Mouse (Mus musculus) cerebellum, postnatal 36 days (tissue): ENCODE results near the gene Zfp143.
"Not testable (repeated sequence)": the region's sequence is repeated elsewhere in the genome, so short reads cannot be mapped to it uniquely, and the experiment has no call there.

Source experiments
- DNase-seq, 2 experiments: peaks; one replicate each; pipeline ENCODE4 v3.0.0; 2021 to 2022; ENCODE audit warnings: mixed read lengths in 2 of 2

Gene Zfp143

DNA sequence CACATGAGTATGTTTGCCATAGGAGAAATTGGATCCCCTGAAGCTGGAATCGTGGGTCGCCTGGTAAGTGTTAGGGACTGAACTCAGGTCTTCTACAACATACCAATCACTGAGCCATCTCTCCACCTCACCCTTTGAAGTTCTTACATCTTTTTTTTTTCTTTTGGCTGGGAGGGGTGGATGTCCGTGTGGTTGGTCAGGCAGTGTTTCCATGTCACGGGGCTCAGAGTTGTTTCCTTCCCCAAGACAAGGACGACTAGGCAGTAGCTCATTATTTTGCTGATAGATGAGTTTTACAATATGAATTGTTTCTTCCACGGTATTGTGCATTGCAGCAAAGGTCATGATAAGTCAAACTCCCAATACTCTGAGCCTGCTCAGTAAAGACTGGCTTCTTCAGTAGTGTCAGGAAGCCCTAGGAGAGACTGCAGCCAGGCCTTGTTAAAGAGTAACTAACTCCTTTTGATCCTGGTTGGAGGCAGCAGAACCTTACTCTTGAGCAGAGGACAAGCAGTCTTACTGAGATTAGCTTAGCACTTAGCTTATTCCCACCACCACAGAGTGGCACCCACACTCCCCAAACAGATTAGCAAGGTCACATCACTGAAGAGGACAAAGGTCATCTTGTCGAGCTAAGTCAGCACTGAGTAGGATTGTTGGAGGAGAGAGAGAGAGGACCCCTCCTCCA lies 36.2 kb downstream of the Zfp143 start:
- DNase-seq, result no peak

DNA sequence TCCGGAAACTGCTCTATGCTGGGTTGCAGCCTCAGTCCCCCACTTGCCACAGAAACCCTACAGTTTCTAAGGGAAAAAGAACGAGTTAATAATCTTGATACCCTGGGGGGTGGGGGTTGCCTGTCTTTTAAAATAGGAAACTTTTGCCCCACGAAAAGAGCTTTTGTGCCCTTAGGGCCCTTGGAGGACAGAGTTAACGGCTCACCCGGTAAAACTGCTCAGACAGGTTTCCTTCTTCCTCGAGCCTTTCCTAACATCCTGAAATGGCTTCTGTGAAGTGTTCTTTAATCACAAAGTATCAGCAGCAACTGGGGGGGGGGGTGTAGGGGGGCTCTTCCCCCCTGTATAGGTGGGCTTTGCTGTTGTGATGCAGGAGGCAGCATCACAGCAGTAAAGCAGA lies 39.8 kb downstream of the Zfp143 start:
- no peak for DNase-seq

DNA sequence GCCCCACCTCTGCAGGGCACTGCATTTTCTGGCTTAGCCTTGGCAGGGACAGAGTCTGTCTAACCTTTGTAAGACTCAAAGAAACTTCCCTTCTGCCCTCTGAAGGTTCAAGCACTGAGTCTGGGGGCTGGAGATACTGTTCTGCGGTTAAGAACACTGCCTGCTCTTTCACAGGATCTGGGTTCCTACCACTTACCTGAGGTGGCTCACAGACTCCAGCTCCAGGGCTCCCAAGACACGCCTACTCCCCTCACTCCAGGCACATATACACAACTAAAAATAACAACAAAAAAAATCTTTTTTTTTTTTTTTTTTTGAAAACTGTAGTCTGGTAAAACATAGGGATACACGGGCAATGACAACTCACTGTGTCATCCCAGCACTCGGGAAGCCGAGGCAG lies 40.2 kb downstream of the Zfp143 start:
- no peak for DNase-seq

DNA sequence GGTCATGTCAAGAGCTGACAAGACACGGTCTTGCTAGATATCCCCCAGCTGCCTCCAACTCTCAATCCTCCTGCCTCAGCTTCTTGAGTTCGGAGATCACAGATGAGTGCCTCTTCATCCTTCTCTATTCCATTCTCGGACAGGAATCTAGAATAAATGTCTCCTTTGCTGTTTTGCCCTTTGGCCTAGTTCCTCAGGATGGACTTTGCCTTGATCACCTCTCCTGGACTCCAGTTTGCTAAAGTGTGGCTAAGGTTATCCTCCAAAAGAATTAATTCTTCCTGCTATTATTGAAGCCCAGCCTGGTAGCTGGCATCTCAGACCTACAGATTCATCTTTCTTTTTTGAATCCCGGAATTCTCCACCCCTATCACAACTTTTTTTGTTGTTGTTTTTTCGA lies 44.0 kb downstream of the Zfp143 start:
- DNase-seq, result no peak

DNA sequence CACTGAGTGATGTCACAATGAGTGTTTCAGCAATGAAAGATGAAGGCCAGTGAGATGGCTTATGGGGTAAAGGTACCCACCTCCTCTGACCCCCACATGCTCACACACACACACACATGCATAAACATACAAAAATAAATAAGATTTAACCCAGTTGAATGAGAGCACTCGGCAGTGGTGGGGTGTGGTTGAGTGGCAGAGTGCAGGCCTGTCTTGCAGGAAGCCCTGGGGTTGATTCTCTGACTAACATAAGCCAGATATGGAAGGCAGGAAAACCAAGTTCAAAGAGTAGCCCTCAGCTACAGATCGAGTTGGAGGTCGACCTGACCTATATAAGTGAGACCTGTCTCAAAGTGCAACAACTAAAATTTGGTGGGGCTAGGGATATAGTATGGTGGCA lies 45.6 kb downstream of the Zfp143 start:
- no peak for DNase-seq

DNA sequence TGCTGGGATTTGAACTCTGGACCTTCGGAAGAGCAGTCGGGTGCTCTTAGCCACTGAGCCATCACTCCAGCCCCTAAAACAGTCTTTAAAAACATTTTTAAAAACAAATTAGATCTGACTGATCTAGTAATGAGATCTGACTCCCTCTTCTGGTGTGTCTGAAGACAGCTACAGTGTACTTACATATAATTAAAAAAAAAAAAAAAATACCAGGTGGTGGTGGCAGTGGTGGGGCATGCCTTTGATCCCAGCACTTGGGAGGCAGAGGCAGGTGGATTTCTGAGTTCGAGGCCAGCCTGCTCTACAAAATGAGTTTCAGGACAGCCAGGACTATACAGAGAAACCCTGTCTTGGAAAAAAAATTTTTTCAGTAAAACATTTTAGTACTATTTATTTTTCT lies 47.5 kb downstream of the Zfp143 start:
- DNase-seq, result not testable (repeated sequence)

DNA sequence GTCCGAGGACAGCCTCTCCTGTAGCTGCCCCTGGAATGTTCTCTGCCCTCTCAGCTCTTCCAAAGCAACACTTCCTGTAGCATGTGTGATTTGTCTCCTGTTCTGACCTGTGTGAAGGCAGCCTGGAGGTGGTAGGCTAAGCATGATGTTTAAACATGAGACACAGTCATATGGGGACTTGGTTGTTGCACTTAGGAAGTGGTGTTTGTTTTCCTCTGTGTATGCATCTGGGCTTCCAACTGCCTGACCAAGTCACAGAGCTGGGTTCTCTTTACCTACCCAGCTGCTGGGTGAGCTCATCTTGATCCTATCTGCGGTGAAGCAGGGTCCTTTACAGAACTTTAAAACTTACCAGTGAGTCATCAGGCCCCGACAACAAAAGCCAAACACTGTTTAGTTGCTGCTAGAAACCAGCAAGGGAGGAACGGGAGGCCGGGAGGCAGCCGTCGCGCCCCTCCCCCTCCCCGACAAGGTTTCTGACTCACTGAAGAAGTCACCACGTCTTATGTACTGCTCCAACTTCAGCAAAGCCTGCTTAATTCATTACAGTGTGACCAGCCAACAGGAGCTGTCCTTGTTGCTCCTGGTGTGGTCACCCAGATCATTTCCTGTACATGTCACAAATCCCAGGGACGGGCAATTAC lies 48.1 kb downstream of the Zfp143 start:
- DNase-seq, result no peak

DNA sequence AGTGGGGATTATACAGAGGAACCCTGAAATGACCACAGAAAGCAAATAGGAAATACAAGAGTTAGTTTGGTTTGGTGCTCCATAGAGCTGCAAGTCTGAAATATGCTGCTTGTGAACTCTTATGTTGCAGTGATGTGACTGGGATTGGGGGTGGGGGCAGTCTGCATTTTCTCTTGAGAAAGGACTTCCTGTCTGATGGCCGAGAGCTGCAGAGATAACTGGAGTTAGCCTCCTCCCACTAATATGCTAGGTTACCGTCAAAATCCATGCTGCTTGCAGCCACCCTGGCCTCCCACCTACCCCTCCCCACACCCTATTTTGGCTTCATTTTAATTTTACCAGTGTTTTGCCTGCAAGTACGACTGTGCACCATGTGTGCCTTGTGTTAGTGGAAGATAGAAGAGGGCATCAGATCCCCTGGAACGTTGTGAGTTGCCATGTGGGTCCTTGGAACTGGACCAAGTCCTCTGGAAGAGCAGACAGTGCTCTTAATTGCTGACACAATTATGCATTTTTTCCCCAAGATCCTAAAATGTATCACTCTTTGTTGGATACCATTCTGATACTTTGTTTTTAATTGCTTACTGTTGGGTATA lies 49.1 kb downstream of the Zfp143 start:
- DNase-seq, result no peak

DNA sequence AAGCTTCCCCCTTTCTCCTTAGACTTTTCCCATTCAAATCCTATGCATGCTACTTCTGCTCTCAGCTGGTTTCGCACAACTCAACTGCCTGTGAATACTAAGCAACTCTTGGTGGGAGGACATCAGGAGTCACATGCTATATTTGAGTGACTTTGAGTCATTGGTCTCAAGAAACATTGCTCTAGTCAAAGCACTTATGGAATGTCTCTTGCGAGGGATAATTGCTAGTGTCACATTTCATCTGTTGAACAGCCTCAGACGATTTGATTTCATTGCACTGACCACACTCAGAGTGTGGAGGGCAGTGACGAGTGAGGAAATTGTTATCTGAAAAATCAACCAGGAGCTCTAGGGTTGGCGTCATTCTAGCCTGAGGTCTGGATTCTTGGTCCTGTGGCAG lies 53.7 kb downstream of the Zfp143 start:
- no peak for DNase-seq

DNA sequence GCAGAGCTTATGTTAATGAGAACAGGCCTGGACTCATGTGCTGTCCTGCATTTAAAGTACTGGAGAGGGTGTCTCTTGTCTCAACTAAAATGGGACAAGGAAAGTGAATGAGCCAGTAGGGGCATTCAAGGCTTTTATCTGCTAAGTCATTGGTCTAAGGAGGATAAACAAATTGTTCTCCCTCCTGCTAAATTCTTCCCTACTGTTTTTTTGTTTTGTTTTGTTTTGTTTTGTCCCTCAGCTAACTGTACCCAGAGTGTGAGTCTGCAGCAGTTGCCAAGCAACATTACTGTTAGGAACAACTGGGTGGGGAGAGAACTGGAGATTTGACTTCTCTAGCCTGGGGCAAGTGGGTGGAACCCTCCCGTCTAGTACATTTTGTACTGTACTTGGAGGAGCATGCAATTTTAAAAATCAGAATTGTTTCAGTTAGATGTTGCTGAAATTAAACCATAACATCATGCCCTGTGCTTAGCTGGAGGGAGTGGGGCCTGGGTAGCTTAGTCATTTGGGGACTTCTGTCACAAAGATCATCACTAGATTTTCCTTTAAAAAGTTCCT lies 55.8 kb downstream of the Zfp143 start:
- no peak for DNase-seq

DNA sequence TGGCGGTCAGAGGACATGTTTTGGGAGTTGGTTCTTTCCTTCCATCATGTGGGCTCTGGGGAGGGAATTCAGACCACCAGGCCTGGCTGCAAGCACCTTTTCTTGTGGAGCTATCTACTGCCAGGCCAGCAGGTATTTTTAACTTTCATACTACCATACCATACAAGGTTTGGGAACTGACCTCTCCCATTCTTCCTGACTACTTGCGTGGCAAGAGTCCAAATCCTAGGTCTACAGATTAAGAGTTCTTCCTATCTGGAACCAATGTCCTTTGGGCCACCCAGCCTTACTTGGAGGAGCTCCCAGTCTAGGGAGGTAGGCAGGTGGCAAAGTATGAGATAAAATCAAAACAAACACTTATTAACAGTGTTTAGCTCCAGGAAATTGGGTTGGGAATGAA lies 57.4 kb downstream of the Zfp143 start:
- DNase-seq, result no peak

DNA sequence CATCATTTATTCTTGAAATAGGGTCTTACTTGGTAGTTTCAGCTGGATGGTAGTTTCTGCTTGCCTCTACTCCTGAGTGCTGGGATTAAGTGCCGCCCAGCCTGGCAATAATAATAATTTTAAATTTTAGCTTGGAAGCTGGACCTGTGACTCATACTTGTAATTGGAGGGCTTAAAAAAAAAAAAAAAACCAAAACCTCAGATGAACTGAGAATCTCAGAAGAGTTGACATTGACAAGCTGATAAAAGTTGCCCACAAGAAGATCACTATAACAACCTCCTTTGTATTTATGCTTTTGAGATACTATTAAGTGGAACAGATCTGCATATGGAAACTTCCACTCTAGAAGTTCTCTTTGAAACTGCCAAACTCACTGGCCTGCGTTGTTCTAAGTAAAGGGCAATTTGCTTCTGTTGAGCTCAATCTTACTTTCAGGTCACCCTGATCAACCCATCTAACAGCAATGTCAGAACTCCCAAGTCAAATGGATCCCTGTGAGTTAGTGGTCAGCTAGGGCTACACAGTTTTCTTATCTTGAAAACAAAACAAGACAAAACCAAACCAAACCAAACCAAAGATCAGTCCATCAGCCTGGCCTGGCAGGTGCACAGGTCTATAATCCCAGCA lies 59.3 kb downstream of the Zfp143 start:
- no peak for DNase-seq

DNA sequence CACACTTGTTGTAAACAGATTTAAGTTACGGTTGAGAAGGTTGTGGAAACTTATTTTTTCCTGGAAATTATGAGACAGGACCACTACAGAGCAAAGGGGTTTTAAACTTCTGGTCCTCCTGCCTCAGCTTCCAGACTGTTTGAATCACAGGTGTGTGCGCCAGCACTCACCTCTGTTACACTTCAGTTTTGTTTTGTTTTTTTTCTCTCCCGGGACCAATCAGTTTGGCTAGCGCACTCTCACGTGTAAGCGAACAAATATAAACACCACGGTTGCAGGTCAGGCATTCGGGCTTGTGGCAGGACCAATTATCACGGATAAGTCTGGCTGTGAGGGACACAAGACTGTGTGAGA lies 60.1 kb downstream of the Zfp143 start:
- no peak for DNase-seq

DNA sequence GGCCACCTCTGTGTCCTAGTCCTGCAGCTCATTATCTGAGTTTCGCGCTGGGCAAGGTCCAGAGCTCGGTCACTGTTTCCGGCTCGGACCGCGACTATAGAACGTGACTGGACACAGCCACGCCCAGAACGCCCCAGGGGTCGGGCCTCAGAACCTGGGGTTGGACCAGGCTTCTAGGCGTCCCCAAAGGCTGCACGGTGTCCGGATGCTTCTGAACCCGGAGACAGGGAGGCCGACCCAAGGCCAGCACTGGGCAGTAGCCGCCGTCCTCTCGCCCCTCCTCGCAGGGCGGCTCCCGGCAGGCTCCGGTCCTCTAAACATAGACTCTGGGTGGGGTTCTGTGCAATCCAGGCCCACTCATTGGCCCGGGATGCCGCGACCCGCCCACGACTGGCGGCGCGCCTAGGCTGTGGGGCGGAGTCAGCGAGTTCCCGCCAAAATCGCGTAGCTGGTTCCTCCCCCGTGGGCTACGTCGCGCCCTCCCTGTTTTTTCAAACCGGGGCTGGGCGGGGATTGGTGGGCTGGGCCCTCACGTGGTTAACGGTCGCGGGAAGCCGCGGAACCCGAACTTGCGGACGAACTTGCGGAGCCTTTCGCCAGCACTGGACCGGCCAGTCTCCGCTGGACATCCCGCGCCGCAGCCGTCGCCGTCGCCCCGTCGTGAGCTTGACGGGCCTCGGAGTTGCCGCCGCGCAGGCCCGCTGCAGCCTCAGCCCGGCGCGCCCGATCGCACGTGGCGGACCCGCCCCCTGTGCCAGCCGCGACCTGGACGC lies 60.7 kb downstream of the Zfp143 start, which contains the start of gene Wee1:
Gene Wee1 (plus strand): TSS at position 531 of the 773 bp plus-strand sequence.
- peak; percentile 97 to 98 for DNase-seq

DNA sequence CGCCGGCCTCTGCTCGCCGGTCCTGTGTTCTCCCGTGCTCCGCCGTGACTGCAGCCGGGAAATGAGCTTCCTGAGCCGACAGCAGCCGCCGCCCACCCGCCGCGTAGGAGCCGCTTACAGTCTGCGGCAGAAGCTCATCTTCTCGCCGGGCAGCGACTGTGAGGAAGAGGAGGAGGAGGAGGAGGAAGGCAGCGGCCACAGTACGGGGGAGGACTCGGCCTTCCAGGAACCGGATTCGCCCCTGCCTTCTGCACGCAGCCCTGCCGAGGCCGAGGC lies 61.2 kb downstream of the Zfp143 start:
- no peak for DNase-seq

DNA sequence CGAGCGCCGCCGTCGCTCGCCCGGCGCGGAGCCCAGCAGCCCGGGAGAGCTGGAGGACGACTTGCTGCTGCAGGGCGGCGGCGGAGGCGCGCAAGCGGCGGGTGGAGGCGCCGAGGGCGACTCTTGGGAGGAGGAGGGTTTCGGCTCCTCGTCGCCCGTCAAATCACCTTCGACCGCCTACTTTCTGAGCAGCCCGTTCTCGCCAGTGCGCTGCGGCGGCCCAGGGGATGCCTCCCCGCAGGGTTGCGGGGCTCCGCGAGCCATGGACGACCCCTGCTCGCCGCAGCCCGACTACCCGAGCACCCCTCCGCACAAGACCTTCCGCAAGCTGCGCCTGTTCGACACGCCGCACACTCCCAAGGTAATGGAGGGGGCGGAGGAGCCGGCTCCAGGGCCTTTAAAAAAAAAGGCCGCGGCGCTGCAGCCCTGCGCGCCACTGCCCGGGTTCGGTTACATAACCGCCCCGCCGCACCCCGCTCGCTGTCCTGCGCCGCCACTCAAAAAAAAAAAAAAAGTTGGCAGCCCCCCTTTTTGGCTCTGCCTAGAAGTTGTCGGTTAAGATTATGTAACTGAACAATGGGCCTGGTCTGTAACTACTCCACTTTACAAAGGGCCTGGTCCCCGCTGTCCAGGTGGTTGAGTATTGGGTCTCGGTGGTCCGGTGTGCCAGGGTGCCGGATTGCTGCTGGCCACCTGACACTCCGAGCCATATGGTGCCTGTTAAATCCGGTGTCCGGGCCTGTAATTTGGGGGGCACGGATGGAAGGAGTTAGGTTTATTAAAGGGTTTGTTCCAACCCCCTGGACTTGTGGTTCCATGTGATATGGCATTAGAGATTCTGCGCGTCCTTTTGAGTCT lies 61.8 kb downstream of the Zfp143 start:
- peak; percentile 69 to 75 for DNase-seq

DNA sequence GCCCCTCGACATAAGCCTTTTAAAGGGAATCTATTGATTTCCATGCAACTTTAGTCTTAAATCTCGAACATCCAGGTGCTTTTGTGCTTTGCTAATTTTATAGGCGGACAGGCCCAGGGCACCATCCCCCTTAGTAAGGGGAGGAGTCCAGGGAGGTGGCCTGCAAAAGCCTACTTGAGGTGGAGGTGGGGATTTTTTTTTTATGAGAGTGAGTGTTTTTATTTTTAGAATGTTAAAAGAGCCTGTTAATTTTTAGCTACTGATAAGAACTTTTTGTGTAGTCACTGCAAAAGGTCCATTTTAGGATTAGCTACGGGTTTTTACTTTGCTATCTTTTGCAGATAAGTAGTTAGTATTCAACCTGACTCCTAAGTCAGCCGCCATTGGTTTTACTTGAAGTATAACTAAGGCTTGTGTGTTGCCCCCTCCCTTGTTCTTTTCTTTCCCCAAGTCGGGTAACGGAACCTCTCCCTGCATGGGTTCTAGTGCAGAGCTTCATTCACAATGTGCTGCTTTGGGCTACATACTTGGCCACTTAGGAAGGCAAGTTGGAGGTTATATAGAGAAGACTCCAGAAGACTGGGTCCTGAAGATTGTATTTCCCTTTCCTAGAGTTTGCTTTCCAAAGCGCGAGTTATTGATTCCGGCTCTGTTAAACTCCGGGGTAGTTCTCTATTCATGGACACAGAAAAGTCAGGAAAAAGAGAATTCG lies 63.0 kb downstream of the Zfp143 start:
- no peak for DNase-seq

DNA sequence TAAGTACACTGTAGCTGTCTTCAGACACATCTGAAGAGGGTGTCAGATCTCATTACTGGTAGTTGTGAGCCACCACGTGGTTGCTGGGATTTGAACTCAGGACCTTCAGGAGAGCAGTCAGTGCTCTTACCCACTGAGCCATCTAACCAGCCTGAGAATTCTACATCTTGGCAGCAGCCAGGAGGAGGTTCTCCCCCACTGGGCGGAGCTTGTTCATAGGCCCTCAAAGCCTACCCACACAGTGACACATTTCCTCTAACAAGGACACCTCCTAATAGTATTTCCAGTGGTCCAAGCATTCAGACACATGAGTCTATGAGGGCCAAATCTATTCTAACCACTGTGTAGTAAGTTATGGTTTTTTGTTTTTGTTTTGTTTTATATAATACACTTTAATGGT lies 67.5 kb downstream of the Zfp143 start:
- no peak for DNase-seq

DNA sequence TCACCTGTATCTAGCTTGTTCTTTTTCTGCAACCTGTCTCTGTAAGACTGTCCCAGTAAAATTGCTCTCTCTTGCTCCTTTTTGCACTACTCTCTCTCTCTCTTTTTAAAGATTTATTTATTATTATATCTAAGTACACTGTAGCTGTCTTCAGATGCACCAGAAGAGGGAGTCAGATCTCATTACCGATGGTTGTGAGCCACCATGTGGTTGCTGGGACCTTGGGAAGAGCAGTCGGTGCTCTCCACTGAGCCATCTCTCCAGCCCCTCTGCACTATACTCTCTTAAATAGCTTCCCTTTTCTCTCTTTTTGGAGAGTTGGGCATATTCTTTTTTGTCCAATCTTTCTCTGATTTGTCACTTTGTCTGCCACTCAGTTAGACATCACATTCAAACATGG lies 71.3 kb downstream of the Zfp143 start:
- DNase-seq, result not testable (repeated sequence)

DNA sequence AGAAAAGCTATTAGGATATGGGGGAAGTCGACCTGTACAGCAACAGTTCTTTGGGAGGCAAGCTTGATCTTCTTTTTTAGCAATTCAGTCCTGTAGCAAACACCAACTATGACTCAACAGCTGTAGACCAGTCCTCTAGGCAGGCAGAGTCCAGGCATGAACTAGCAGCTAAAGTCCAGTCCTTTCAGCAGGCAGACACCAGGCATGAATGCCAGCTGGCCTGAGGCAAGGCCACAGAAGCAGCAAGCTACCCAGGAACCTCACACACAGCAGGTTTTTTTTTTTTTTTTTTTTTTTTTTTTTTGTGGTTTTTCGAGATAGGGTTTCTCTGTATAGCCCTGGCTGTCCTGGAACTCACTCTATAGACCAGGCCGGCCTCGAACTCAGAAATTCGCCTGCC lies 73.0 kb downstream of the Zfp143 start:
- DNase-seq, result no peak

DNA sequence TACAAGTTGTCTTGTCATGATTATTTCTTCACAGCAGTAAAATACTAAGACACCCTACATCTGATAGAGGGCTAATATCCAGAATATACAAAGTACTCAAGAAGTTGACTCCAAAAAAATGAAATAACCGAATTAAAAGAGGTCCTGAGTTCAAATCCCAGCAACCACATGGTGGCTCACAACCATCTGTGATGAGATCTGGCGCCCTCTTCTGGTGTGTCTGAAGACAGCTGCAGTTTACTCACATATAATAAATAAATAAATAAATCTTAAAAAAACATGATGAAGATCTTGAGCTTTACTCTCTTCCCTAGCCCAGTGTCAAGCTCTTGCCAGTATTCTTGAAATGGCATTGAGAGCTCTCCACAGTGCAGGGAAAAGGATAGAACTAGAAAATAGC lies 77.5 kb downstream of the Zfp143 start:
- DNase-seq, result no peak

DNA sequence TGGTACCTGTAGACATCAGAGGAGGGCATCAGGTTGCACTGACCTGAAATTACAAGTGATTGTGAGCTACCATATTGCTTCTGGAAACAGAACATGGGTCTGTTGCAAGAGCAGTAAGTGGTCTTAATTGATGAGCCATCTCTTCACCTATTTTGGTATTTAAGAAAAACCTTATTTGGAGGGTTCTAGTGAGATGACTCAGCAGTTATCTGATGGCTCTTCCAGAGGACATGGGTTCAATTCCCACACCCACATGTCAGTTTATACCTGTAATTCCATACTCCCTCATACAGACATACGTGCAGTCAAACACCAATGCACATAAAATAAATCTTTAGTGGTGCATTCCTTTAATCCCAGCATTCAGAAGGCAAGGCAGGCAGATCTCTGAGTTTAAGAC lies 82.8 kb downstream of the Zfp143 start:
- no peak for DNase-seq
